Mouse (Mus musculus): ENCODE data around the gene Padi6.

The Padi6 gene

GRCm38 (mm10) chr4:140708297-140708927 is 34.0 kb downstream of the Padi6 start:
- DNase-seq (ENCODE audit: low read depth, low spot score) = no peak

- DNase-seq (ENCODE audit: low read depth, low spot score) = peak; percentile 65
These were observed 34.8 kb downstream of the Padi6 start for GRCm38 (mm10) chr4:140707615-140708014.

GRCm38 (mm10) chr4:140704166-140704565 is 38.3 kb downstream of the Padi6 start:
- no peak for DNase-seq (ENCODE audit: low read depth, low spot score)

- no peak for DNase-seq (ENCODE audit: low read depth, low spot score)
These were observed 38.8 kb downstream of the Padi6 start for GRCm38 (mm10) chr4:140703636-140704035.

- peak; percentile 69 for DNase-seq (ENCODE audit: low read depth, low spot score)
These were observed 39.7 kb downstream of the Padi6 start for GRCm38 (mm10) chr4:140702611-140703327.

- DNase-seq (ENCODE audit: low read depth, low spot score) = no peak
These were observed 40.5 kb downstream of the Padi6 start for GRCm38 (mm10) chr4:140701716-140702561.

- peak; percentile 74 for DNase-seq (ENCODE audit: low read depth, low spot score)
These were observed 41.3 kb downstream of the Padi6 start for GRCm38 (mm10) chr4:140701049-140701715.

- no peak for DNase-seq (ENCODE audit: low read depth, low spot score)
These were observed 42.0 kb downstream of the Padi6 start, which contains the start of gene Rcc2 for GRCm38 (mm10) chr4:140700269-140701018. Rcc2 (plus strand) TSS chr4:140700541.

- peak; percentile 88 for DNase-seq (ENCODE audit: low read depth, low spot score)
These were observed 42.9 kb downstream of the Padi6 start for GRCm38 (mm10) chr4:140699441-140700127.

GRCm38 (mm10) chr4:140695675-140696585 is 46.5 kb downstream of the Padi6 start:
- DNase-seq (ENCODE audit: low read depth, low spot score) = no peak

GRCm38 (mm10) chr4:140695146-140695545 is 47.3 kb downstream of the Padi6 start:
- no peak for DNase-seq (ENCODE audit: low read depth, low spot score)

GRCm38 (mm10) chr4:140694551-140695060 is 47.8 kb downstream of the Padi6 start:
- no peak for DNase-seq (ENCODE audit: low read depth, low spot score)

- DNase-seq (ENCODE audit: low read depth, low spot score) = no peak
These were observed 48.9 kb downstream of the Padi6 start for GRCm38 (mm10) chr4:140693513-140693912.

- DNase-seq (ENCODE audit: low read depth, low spot score) = no peak
These were observed 51.0 kb downstream of the Padi6 start for GRCm38 (mm10) chr4:140691481-140691880.

- no peak for DNase-seq (ENCODE audit: low read depth, low spot score)
These were observed 52.4 kb downstream of the Padi6 start for GRCm38 (mm10) chr4:140689873-140690655.

GRCm38 (mm10) chr4:140688826-140689425 is 53.5 kb downstream of the Padi6 start:
- DNase-seq (ENCODE audit: low read depth, low spot score) = no peak

GRCm38 (mm10) chr4:140688044-140688825 is 54.2 kb downstream of the Padi6 start:
- DNase-seq (ENCODE audit: low read depth, low spot score) = peak; percentile 32

Data from skeletal muscle tissue, adult 2 months (tissue).